Mouse (Mus musculus) CD4-positive, CD25-positive, alpha-beta regulatory T cell, adult 4 months (primary cell): Measurements from ENCODE around the gene Plce1. TPM values are rescaled to one million over a fixed set of nuclear protein-coding genes. Genes with fewer than 3 reads are reported as not detected.

ENCODE experiments used
- polyA plus RNA-seq, 2 experiments: library from polyadenylated mRNA; unstranded; fragments of 100-300 nt; shearing (Covaris generic); gene quantifications; one replicate each; pipeline ENCODE4 v1.2.1; 2017

The Plce1 gene
- polyA plus RNA-seq, 2 experiments from 2014 or later = 0.09 to 0.20 TPM

Other genes with a start within 250 kb of the Plce1 start
- gene Lgi1, start 216.6 kb upstream of the Plce1 start, polyA plus RNA-seq = under 1 TPM; 0.27 to 0.28 TPM
- 1 to 10 TPM; 4.7 to 6.2 TPM for gene Slc35g1, start 85.1 kb upstream of the Plce1 start, polyA plus RNA-seq